Mouse (Mus musculus) forebrain, embryonic 10.5 days (tissue): Measurements from ENCODE around the gene Cfap73. TPM values are rescaled to one million over a fixed set of nuclear protein-coding genes. Genes with fewer than 3 reads are reported as not detected.

Source experiments
- DNase-seq: peaks from one replicate; pipeline ENCODE4 v3.0.0-alpha.2; 2017; ENCODE audit warnings: low spot score; ENCODE audit errors: extremely low spot score
- H3K27ac ChIP-seq: fragments of 300-500 bp; sonication (generic); 2 replicates; pipeline ENCODE4 v1.5.1; 2016; ENCODE audit warnings: mild to moderate bottlenecking
- H3K27me3 ChIP-seq: fragments of 300-500 bp; sonication (generic); 2 replicates; pipeline ENCODE4 v1.6.1; 2016; ENCODE audit warnings: mild to moderate bottlenecking; ENCODE audit not compliant: poor library complexity, severe bottlenecking
- H3K36me3 ChIP-seq: fragments of 300-500 bp; sonication (generic); replicated peaks from 2 replicates; pipeline ENCODE4 v1.6.1; 2016; ENCODE audit warnings: mild to moderate bottlenecking, moderate library complexity
- H3K4me1 ChIP-seq: fragments of 300-500 bp; sonication (generic); 2 replicates; pipeline ENCODE4 v1.6.1; 2016
- H3K4me3 ChIP-seq: fragments of 300-500 bp; sonication (generic); 2 replicates; pipeline ENCODE4 v1.5.1; 2016; ENCODE audit warnings: mild to moderate bottlenecking, moderate library complexity
- H3K9me3 ChIP-seq: fragments of 300-500 bp; sonication (generic); 2 replicates; pipeline ENCODE4 v1.6.1; 2016; ENCODE audit warnings: mild to moderate bottlenecking, moderate library complexity
- WGBS: fragments of 180-500 bp; shearing (Covaris S2); methylation state at CpG from one replicate; pipeline ENCODE4 v1.1.7; 2016; 5-methylcytosine and 5-hydroxymethylcytosine counted together
- polyA plus RNA-seq: library from polyadenylated mRNA; unstranded; fragments of >200 nt; fragmentation: Nextera tagmentation; extraction: Ambion mirVana; gene quantifications from 2 replicates; pipeline ENCODE4 v1.2.1, GENCODE M21; 2016

Cfap73 gene
- polyA plus RNA-seq, 1 experiment from 2014 or later = not detected

DNA sequence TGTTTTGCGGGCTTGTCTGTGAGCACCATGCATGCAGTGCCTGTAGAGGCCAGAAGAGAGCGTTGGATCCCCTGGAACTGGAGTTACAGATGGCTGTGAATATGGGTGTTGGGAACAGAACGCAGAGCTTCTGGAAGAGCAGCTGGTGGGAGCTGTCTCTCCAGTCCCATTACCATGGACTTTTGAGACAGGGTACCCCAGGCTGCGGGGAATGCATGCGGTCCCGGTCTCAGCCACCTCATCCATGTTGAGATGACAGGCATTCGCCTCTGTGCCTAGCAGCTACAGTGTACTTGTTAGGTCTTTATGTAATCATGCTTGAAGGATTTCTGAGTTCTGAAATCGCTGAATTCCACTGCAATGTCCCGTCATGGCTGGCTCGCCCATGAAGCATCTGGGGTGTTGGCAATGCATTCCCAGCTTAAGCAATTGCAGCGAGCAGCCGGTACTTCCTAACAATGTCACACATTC is 22.3 kb upstream of the Cfap73 start:
- H3K27me3 ChIP-seq = peaks cover 21% of the 10 kb centered on the region
- peaks cover 5% of the 10 kb centered on the region; the same call in 1 of the 2 replicates for H3K4me1 ChIP-seq
- H3K4me3 ChIP-seq = no peak overlapping the region
- H3K36me3 ChIP-seq = no peaks in the 10 kb centered on the region
- no peaks in the 10 kb centered on the region for H3K9me3 ChIP-seq
- 89% methylated on average over 12 of the region's 12 CpGs for WGBS
- H3K27ac ChIP-seq = no peak overlapping the region
- no peak for DNase-seq

GRCm38 (mm10) chr5:120653873-120654272 is 19.8 kb upstream of the Cfap73 start:
- H3K36me3 ChIP-seq = no peaks in the 10 kb centered on the region
- H3K27ac ChIP-seq = no peak overlapping the region
- peaks cover 46% of the 10 kb centered on the region for H3K27me3 ChIP-seq
- H3K4me1 ChIP-seq = peaks cover 8% of the 10 kb centered on the region
- H3K9me3 ChIP-seq = no peaks in the 10 kb centered on the region
- WGBS = 86% methylated on average over 2 of the region's 2 CpGs
- no peak for DNase-seq
- no peak overlapping the region for H3K4me3 ChIP-seq

DNA sequence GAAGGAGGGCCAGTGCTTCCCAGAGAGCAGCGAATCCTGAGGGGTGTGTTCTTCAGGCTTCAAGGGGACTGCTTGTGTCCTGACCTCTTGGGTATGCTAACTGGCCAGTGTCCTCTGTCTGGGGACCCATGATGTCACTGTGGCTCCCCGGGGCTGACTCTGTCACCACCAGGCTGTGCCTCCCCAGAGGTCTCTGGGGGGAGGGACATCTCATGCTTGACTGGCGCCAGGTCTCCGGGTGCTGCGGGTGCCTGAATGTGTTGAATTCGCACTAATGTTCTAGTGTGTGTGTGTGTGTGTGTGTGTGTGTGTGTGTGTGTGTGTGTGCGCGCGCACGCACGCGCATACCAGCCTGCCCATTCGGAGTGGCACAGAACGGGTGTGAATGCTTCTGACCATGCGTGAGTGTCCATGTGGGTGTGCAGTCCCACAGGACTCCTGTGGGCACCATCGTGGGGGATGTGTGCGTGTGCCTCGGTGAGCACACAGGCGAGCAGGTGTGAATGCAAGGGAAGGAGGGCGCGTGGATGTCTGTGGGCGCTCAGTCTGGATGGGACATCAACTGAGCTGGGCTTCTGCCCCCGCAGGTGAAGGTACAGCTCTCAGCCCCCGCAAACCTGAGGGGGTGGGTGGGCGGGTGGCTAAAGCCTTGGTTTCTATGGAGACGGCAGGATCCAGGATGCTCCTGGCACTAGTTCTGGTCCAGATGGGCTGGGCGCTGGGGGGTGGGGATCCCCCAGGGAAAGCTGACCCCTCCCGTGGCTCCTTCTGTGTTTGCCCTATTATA is 19.1 kb upstream of the Cfap73 start:
- Histone ChIP-seq H3K4me1 (peaks cover 15% of the 10 kb centered on the region), H3K9me3 (no peaks in the 10 kb centered on the region), H3K36me3 (no peaks in the 10 kb centered on the region), H3K27me3 (peaks cover 53% of the 10 kb centered on the region), H3K4me3 (no peak overlapping the region), H3K27ac (no peak overlapping the region)
- 82% methylated on average over 28 of the region's 28 CpGs for WGBS
- DNase-seq = no peak

- Histone ChIP-seq H3K27ac (no peak overlapping the region), H3K27me3 (peaks cover 72% of the 10 kb centered on the region), H3K4me1 (peaks cover 15% of the 10 kb centered on the region), H3K9me3 (no peaks in the 10 kb centered on the region), H3K36me3 (no peaks in the 10 kb centered on the region), H3K4me3 (no peak overlapping the region)
- DNase-seq = no peak
- WGBS = 87% methylated on average over 5 of the region's 5 CpGs
These were observed 17.2 kb upstream of the Cfap73 start for GRCm38 (mm10) chr5:120651230-120651629.

- WGBS = 24% methylated on average over 13 of the region's 13 CpGs
- Histone ChIP-seq H3K4me1 (peaks cover 15% of the 10 kb centered on the region), H3K27ac (no peak overlapping the region), H3K36me3 (no peaks in the 10 kb centered on the region), H3K4me3 (no peak overlapping the region), H3K27me3 (peaks cover 77% of the 10 kb centered on the region), H3K9me3 (no peaks in the 10 kb centered on the region)
- DNase-seq = no peak
These were observed 15.9 kb upstream of the Cfap73 start for GRCm38 (mm10) chr5:120649938-120650337.

DNA sequence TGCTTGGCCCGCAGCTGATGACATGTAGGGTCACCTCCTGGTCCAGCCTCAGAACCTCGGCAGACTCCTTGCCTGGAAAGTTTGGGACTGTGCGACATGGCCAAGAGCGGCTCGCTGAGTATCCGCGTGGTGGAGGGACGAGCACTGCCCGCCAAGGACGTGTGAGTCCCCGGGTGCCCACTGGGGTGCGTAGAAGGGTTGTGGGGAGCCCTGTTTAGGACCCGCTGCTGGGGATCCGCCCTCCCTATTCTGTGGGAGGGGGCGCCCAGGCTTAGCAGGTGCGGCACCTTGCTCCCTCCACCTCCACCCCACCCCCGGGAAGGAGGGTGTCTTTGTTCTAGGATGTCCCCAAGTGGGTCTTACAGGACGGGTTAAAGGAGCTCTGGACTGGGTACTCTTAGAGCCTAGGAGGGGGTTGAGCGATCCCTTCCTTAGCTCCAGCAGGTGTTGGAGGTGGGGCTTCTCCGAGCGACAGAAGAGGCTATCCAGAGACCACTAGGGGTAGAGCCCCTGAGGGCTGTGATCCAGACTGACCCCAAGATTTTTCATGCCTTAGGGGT is 15.4 kb upstream of the Cfap73 start:
- H3K4me3 ChIP-seq = peak overlapping the region; percentile 45
- no peak for DNase-seq
- no peaks in the 10 kb centered on the region for H3K36me3 ChIP-seq
- peaks cover 15% of the 10 kb centered on the region for H3K4me1 ChIP-seq
- peaks cover 77% of the 10 kb centered on the region for H3K27me3 ChIP-seq
- 3% methylated on average over 21 of the region's 21 CpGs for WGBS
- no peak overlapping the region for H3K27ac ChIP-seq
- H3K9me3 ChIP-seq = no peaks in the 10 kb centered on the region

DNA sequence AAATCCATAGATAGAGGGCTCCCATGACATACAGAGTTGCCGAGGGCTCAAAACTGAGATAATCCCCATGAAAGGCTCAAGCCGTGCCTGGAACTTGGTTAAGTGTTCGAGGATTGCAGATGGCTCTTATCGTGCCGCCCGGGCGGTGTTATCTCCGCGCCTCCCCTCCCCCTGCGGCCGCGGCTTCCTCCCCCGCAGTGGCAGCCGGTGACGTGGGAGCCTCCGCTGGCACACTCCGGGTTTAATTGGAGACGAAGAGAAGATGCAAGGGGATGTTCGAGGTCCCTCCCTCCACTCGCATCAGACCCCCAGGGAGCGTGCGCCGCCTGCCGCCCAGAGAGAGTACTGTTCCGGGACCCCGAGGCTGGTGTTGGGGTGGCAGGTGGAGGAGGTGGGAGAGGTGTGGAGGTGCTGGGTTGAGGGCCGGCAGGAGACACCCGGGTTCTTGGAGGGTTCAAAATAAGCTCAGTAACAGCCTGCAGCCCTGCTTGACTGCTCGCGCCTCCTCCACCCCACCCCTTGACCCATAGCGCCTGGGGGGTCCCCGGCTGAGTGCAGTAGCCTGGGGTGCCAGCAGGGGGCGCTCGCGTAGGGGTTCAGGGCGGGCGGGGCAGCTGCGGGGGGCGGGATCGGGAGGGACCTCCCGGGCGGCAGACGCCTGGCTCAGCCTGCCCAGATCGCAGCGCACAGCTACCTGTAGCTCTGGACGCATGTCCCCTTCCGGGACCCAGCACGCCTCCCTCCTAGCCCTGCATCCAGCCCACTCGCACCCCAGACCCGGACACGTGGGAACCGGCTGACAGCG is 14.7 kb upstream of the Cfap73 start, which contains the start of gene Rasal1:
TSS of gene Rasal1 (plus strand) at position 244 of the 805 bp plus-strand sequence.
- H3K4me1 ChIP-seq = peaks cover 15% of the 10 kb centered on the region
- H3K27me3 ChIP-seq = peaks cover 77% of the 10 kb centered on the region
- no peak within 1 kb of the TSS for H3K27ac ChIP-seq
- H3K9me3 ChIP-seq = no peaks in the 10 kb centered on the region
- H3K36me3 ChIP-seq = no peaks in the 10 kb centered on the region
- WGBS = 2% methylated on average over 50 of the region's 53 CpGs
- H3K4me3 ChIP-seq = peak within 1 kb of the TSS; percentile 45
- peak; percentile 53 for DNase-seq

DNA sequence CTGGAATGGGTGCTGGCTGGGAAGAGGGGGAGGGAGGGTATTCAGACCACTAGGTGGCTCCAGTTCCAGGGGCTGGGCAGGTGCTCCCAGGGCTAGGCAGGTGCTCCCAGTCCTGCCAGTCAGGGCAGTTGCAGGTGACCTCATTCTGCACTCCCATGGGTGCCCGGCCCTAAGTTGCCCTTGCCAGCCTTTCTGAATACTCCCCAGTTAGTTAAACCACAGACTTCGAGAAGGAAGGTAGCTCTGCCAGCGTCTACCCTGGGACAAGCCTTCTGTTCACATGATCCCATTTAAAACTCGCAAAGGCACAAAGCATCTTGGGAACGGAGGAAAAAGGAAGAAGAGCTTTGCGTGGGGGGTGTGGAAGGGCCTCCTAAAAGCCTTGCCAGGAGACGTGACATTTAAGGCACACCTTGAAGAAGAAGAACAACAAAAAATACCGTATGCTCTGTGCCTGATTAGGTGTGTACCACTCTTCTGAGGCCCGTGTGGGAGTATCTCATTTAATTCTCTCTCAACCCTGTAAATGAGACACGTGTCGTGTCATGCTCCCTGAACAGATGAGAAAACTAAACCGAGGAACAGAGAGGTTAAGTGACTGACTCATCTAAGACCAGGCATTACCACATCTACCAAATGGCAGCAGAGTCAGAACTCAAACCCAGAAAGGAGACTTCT is 13.9 kb upstream of the Cfap73 start:
- no peak overlapping the region for H3K4me3 ChIP-seq
- H3K27me3 ChIP-seq = peaks cover 73% of the 10 kb centered on the region
- peaks cover 15% of the 10 kb centered on the region for H3K4me1 ChIP-seq
- no peak overlapping the region for H3K27ac ChIP-seq
- no peaks in the 10 kb centered on the region for H3K9me3 ChIP-seq
- DNase-seq = no peak
- WGBS = 45% methylated on average over 12 of the region's 12 CpGs
- no peaks in the 10 kb centered on the region for H3K36me3 ChIP-seq

DNA sequence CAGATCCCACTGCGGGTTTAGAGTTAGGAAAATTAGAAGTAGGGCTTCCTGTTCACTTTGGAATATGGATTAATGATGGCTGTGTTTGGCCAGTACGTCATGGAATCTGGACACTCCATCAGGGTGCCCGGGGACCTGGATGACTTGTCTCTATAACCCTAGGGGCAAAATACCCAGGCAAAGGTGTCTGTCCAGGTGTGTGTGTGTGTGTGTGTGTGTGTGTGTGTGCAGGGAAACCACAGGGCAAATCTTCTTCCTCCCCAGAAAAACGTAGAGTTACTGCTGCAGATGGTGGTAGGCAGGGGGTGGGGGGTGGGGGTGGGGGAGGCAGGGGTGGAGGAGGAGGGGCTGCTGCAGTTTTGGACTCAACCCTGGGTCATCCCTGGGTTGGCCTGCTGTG is 13.3 kb upstream of the Cfap73 start:
- DNase-seq = no peak
- H3K4me3 ChIP-seq = no peak overlapping the region
- 71% methylated on average over 4 of the region's 4 CpGs for WGBS
- peaks cover 15% of the 10 kb centered on the region for H3K4me1 ChIP-seq
- H3K27me3 ChIP-seq = peaks cover 67% of the 10 kb centered on the region
- no peak overlapping the region for H3K27ac ChIP-seq
- no peaks in the 10 kb centered on the region for H3K36me3 ChIP-seq
- no peaks in the 10 kb centered on the region for H3K9me3 ChIP-seq

DNA sequence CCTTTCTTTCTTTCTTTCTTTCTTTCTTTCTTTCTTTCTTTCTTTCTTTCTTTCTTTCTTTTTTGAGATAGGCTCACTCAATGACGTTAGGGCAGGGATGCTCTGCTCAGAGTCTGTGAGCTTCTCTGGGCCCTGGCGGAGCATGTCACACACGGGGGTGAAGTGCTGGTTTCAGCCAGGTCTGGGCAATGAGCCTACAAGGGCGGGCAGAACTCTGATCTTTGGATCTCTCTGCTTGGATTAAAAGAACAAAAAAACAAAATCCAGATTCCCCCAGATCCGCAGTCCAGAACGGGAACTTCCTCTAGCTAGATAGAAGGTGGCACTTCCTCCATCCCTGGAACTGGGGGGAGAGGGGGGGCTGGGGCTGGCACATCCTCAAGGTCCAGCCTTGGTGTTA is 11.8 kb upstream of the Cfap73 start:
- Histone ChIP-seq H3K27ac (no peak overlapping the region), H3K36me3 (no peaks in the 10 kb centered on the region), H3K4me1 (peaks cover 15% of the 10 kb centered on the region), H3K27me3 (peaks cover 52% of the 10 kb centered on the region), H3K9me3 (no peaks in the 10 kb centered on the region), H3K4me3 (no peak overlapping the region)
- WGBS = 76% methylated on average over 6 of the region's 6 CpGs
- DNase-seq = no peak

DNA sequence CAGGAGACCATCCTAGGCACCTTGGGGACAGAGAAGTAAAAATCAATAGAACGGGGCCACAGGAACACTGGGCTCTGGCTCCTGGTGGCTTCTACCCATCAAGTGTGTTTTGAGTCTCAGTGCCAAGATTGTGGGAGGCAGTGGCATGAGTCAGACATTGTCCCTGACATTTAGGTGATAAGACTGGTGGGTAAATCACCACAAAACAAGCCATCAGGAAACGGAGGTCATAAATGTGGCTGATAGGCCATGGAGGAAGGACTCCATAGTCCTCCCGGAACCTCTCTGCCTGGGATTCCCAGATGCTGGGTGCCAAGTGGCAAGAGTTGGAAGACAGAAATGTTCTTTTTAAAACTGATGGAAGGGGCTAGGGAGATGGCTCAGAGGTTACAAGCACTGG is 10.2 kb upstream of the Cfap73 start:
- Histone ChIP-seq H3K36me3 (no peaks in the 10 kb centered on the region), H3K4me3 (no peak overlapping the region), H3K27ac (no peak overlapping the region), H3K4me1 (peaks cover 10% of the 10 kb centered on the region), H3K27me3 (peaks cover 35% of the 10 kb centered on the region), H3K9me3 (no peaks in the 10 kb centered on the region)
- WGBS = 91% methylated on average over 3 of the region's 3 CpGs
- DNase-seq = no peak

GRCm38 (mm10) chr5:120643365-120644085 is 9.5 kb upstream of the Cfap73 start:
- H3K9me3 ChIP-seq = no peaks in the 10 kb centered on the region
- no peak overlapping the region for H3K27ac ChIP-seq
- H3K27me3 ChIP-seq = peaks cover 28% of the 10 kb centered on the region
- DNase-seq = no peak
- peaks cover 3% of the 10 kb centered on the region for H3K4me1 ChIP-seq
- H3K36me3 ChIP-seq = no peaks in the 10 kb centered on the region
- no peak overlapping the region for H3K4me3 ChIP-seq
- WGBS = 81% methylated on average over 14 of the region's 14 CpGs
